Mouse (Mus musculus) CD4-positive naive resting alpha-beta T cell, adult 57 days (primary cell): ENCODE data around the gene Cfap300. TPM values are rescaled to one million over a fixed set of nuclear protein-coding genes. Genes with fewer than 3 reads are reported as not detected.

ENCODE experiments used
- total RNA-seq: library from RNA; stranded (reverse); gene quantifications from one replicate; pipeline ENCODE4 v1.2.4, GENCODE M21; 2023

Gene Cfap300
- not detected for total RNA-seq

GRCm38 (mm10) chr9:8042338-8043043, at the start of gene Cfap300:
Gene Cfap300 (minus strand): TSS chr9:8042823.

GRCm38 (mm10) chr9:8004370-8004991, 38.1 kb downstream of the Cfap300 start, which contains the start of gene Yap1:
Gene Yap1 (minus strand): TSS chr9:8004596.

Other genes with a start within 250 kb of the Cfap300 start
- 127 TPM for gene Birc2, start 205.8 kb downstream of the Cfap300 start, total RNA-seq
- gene Birc3, start 169.6 kb downstream of the Cfap300 start, total RNA-seq = 250 TPM
- 0.98 TPM for gene Yap1, start 38.2 kb downstream of the Cfap300 start, total RNA-seq
- gene Cep126, start 91.5 kb upstream of the Cfap300 start, total RNA-seq = not detected